Mouse (Mus musculus): ENCODE data around the gene Nrde2.

DNA sequence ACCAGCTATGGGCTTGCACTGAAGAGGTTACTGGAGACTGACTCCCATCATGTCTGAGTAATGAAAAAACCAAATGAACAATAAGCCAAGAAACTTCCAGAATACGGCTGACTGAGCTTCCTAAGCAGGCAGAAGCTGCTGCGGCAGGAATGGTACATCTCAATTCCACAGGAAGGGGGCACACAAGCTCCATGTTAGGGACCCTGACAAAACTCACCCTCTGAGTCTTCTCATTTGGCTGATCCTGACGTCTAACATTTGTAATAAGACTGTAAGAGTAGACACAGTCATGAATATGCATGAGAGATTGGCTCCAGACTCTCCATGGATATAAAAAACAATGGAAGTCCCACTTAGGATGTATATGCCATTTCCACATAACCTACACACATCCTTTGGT is 6.7 kb upstream of the Nrde2 start:
- no peak for TF ChIP-seq POLR2A (IDR thresholded peaks at IDR 0.05; ENCODE audit: low read depth, low read length)
- peak; percentile 57 for TF ChIP-seq CTCF (conservative IDR thresholded peaks at IDR 0.05; ENCODE audit: insufficient read depth, insufficient read length, low read depth, low read length)

Measured in kidney, adult 2 months (tissue).